Mouse (Mus musculus): ENCODE data around the gene Oaz2.
A peak's percentile ranks its signal among the peaks of the same experiment; 100 is the strongest.

DNA sequence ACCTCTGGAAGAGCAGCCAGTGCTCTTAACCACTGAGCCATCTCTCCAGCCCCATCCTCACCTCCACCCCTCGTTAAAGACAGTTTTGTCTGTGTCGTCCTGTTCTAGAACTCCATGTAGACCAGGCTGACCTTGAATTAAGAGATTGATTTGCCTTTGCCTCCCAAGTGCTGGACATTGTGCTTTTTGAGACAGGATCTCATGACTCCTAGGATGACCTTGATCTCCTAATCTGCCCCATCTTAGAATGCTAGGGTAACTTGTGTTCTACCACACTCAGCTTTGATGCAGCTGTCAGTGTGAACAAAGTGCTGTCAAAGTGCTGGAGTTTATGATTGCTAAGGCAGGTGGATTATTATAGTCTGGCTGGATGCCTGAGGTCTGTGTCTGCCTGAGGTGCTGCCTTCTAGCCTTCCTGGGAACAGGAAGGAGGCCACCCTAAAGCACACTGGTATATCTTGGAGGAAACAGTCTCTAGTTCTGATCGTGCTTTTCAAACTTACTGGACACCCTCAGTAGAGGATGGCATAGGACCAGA lies 13.0 kb upstream of the Oaz2 start:
- TF ChIP-seq POLR2A (IDR thresholded peaks at IDR 0.05; ENCODE audit: insufficient read length, low read depth) (no peak), TCF12 (IDR thresholded peaks at IDR 0.05; ENCODE audit: insufficient read depth, poor library complexity, severe bottlenecking) (no peak), POLR2AphosphoS2 (IDR thresholded peaks at IDR 0.05; ENCODE audit: insufficient read length, low read depth) (no peak), MYOD1 (IDR thresholded peaks at IDR 0.05; ENCODE audit: control insufficient read depth in 1 of 3, insufficient read length in 2 of 3, low read depth in 2 of 3) (peak; percentile 71 to 80 (median 80)), MAX (IDR thresholded peaks at IDR 0.05; ENCODE audit: low read depth) (no peak)
